ENCODE assay signal across 8 mouse cellular contexts in genomic region chr14:46761186-46761585, GRCm38 (mm10). TPM values are rescaled to one million over a fixed set of nuclear protein-coding genes. Genes with fewer than 3 reads are reported as not detected.
DNase-seq lines count a peak whose midpoint lies in the region; ATAC-seq and TF ChIP-seq lines count a peak whose summit lies in the region.

No protein-coding gene starts in this region.

- 51% methylated on average over 6 of the region's 6 CpGs for WGBS in kidney, embryonic 16.5 days
- WGBS in hindbrain, embryonic 16.5 days: 42% methylated on average over 6 of the region's 6 CpGs
- WGBS in midbrain, embryonic 15.5 days: 50% methylated on average over 6 of the region's 6 CpGs

- H3K9me3 ChIP-seq in kidney, embryonic 16.5 days (ENCODE audit: low read length): 0 out of 2 replicates have a peak, but pooled peaks cover 11% of the 10 kb centered on the region
- no peaks in the 10 kb centered on the region for H3K9me3 ChIP-seq in hindbrain, embryonic 16.5 days (ENCODE audit: control insufficient read depth, low read length)
- no peaks in the 10 kb centered on the region for H3K9me3 ChIP-seq in midbrain, embryonic 15.5 days

- H3K27me3 ChIP-seq in kidney, embryonic 16.5 days (ENCODE audit: insufficient read depth, low read length): no peaks in the 10 kb centered on the region
- H3K27me3 ChIP-seq in hindbrain, embryonic 16.5 days (replicated peaks; ENCODE audit: control insufficient read depth, insufficient read depth, low read length): no peaks in the 10 kb centered on the region
- no peaks in the 10 kb centered on the region for H3K27me3 ChIP-seq in midbrain, embryonic 15.5 days (replicated peaks)

- no peak overlapping the region for H3K27ac ChIP-seq in kidney, embryonic 16.5 days (ENCODE audit: low read length)
- H3K27ac ChIP-seq in cortical plate, adult 2 months (ENCODE audit: insufficient read depth, low read length): no peak overlapping the region
- H3K27ac ChIP-seq in hindbrain, embryonic 16.5 days (ENCODE audit: low read depth, low read length): no peak overlapping the region
- no peak overlapping the region for H3K27ac ChIP-seq in midbrain, embryonic 15.5 days

- no peak for TF ChIP-seq CTCF in cortical plate, adult 2 months (IDR thresholded peaks at IDR 0.05; ENCODE audit: extremely low read depth, insufficient read depth, low read length)

- peak overlapping the region; percentile 82 for H3K4me3 ChIP-seq in kidney, embryonic 16.5 days (ENCODE audit: low read length)
- peak overlapping the region; percentile 58; the same call in 1 of the 2 replicates for H3K4me3 ChIP-seq in cortical plate, adult 2 months (ENCODE audit: insufficient read depth, low read length)
- H3K4me3 ChIP-seq in hindbrain, embryonic 16.5 days (ENCODE audit: low read length): peak overlapping the region; percentile 84
- H3K4me3 ChIP-seq in midbrain, embryonic 15.5 days: peak overlapping the region; percentile 55

- no peak for TF ChIP-seq POLR2A in cortical plate, adult 2 months (IDR thresholded peaks at IDR 0.05; ENCODE audit: extremely low read depth, insufficient read depth, low read length)

- H3K4me2 ChIP-seq in kidney, embryonic 16.5 days (replicated peaks; ENCODE audit: low read depth, low read length): peak overlapping the region; percentile 89
- H3K4me2 ChIP-seq in hindbrain, embryonic 16.5 days (ENCODE audit: low read length): peak overlapping the region; percentile 97
- H3K4me2 ChIP-seq in midbrain, embryonic 15.5 days: peak overlapping the region; percentile 85

- no peak for DNase-seq in kidney, postnatal 25 days
- no peak for DNase-seq in left cerebral cortex, adult 18-20 months (ENCODE audit: low spot score in 2 of 2)
- no peak for DNase-seq in urinary bladder, postnatal 25 days (ENCODE audit: low spot score)
- DNase-seq in lung, postnatal 25 days (ENCODE audit: low spot score): no peak

- H3K36me3 ChIP-seq in kidney, embryonic 16.5 days (ENCODE audit: insufficient read depth, low read length): peaks cover 9% of the 10 kb centered on the region; the same call in 1 of the 2 replicates
- H3K36me3 ChIP-seq in hindbrain, embryonic 16.5 days (ENCODE audit: control insufficient read depth, insufficient read depth, low read length): peaks cover 2% of the 10 kb centered on the region; the same call in 1 of the 2 replicates
- H3K36me3 ChIP-seq in midbrain, embryonic 15.5 days (replicated peaks): no peaks in the 10 kb centered on the region

- H3K9ac ChIP-seq in kidney, embryonic 16.5 days (replicated peaks; ENCODE audit: low read length): peak overlapping the region; percentile 82
- peak overlapping the region; percentile 80; the same call in 1 of the 2 replicates for H3K9ac ChIP-seq in hindbrain, embryonic 16.5 days (ENCODE audit: low read depth, low read length)
- no peak overlapping the region for H3K9ac ChIP-seq in midbrain, embryonic 15.5 days

- H3K4me1 ChIP-seq in kidney, embryonic 16.5 days (ENCODE audit: insufficient read depth, low read length): peaks cover 14% of the 10 kb centered on the region; the same call in 1 of the 2 replicates
- H3K4me1 ChIP-seq in cortical plate, adult 2 months (ENCODE audit: control insufficient read depth, insufficient read depth, low read length): no peaks in the 10 kb centered on the region
- peaks cover 6% of the 10 kb centered on the region for H3K4me1 ChIP-seq in hindbrain, embryonic 16.5 days (ENCODE audit: control insufficient read depth, insufficient read depth, low read depth, low read length)
- peaks cover 7% of the 10 kb centered on the region; the same call in 1 of the 2 replicates for H3K4me1 ChIP-seq in midbrain, embryonic 15.5 days

- no peak for ATAC-seq in kidney, embryonic 16.5 days (ENCODE audit: low FRiP score, low TSS enrichment)
- no peak for ATAC-seq in hindbrain, embryonic 16.5 days
- ATAC-seq in midbrain, embryonic 15.5 days (replicated peaks): no peak

RNA-seq across cellular contexts. Expression of gene Cdkn3, which starts 0.8 kb away (rescaled TPM):
- 42.0 and 43.2 TPM in 2 replicates for polyA plus RNA-seq in kidney, embryonic 16.5 days (2015; fragmentation: Nextera tagmentation; extraction: Ambion mirVana)
- polyA plus RNA-seq in cortical plate, adult 2 months (2012; rRNA removed): 0.68 and 1.1 TPM in 2 replicates
- polyA plus RNA-seq in hindbrain, embryonic 16.5 days (2015; fragmentation: Nextera tagmentation; extraction: Ambion mirVana): 7.8 and 9.5 TPM in 2 replicates
- polyA plus RNA-seq in midbrain, embryonic 15.5 days (2015; fragmentation: Nextera tagmentation; extraction: Ambion mirVana): 8.6 TPM in 2 replicates
- 1 to 10 TPM; 1.0 to 1.2 TPM for total RNA-seq in left cerebral cortex, adult 18-20 months (2021)

RNA-seq across cellular contexts. Expression of gene Cnih1, which starts 27.0 kb away (rescaled TPM):
- polyA plus RNA-seq in kidney, embryonic 16.5 days (2015; fragmentation: Nextera tagmentation; extraction: Ambion mirVana): 178 and 184 TPM in 2 replicates
- 106 and 114 TPM in 2 replicates for polyA plus RNA-seq in cortical plate, adult 2 months (2012; rRNA removed)
- 194 and 203 TPM in 2 replicates for polyA plus RNA-seq in hindbrain, embryonic 16.5 days (2015; fragmentation: Nextera tagmentation; extraction: Ambion mirVana)
- polyA plus RNA-seq in midbrain, embryonic 15.5 days (2015; fragmentation: Nextera tagmentation; extraction: Ambion mirVana): 165 and 170 TPM in 2 replicates
- total RNA-seq in left cerebral cortex, adult 18-20 months (2021): 10 to 100 TPM; 88.2 to 91.3 TPM
